11 mouse cellular contexts compared by ENCODE assay signal in the genomic region with DNA sequence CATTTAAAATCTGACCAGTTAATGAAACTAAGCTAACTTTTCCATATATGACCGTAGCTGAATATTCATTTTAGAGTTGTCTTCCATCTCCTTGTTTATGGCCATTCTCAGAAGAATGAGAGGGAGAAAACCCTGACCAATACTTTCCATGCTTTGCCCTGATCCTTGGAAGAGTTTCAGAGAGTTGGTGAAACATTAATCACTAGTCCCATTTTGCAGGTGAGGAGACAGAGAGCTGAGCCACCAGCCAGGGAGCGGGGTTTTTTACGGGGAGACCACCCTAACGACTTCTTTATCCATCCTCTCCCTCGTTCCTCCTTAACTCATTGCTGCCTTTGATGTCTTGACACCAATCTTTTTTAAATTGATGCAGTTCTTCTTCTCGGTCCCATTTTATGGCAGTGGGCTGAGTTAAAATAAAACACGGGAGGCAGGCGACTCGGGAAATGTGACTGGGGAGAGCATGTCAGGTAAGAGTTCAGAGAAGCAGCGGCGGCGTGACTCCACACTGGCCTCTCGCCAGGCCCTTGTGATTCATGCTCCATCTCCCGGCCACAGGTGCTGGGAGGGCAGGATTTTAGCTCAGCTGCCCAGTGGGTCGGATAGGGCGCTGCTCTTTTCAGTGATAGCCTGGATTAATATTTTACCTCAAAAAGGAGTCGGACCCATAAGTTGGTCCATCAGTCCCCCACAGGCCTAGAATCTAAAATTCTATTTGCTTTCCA.
DNase-seq lines count a peak whose midpoint lies in the region; ATAC-seq and TF ChIP-seq lines count a peak whose summit lies in the region.
"Had no signal": no experiment of that assay in that cellular context is flagged by ENCODE, and none has a peak within 500 bp of the region (broad histone marks: within the 10 kb centered on the region; RNA-seq: fewer than 3 reads in every experiment).

No protein-coding gene starts in this region.

- H3K27me3 ChIP-seq in MEL (ENCODE audit: control insufficient read depth in 1 of 2, insufficient read depth in 2 of 2, low read length in 2 of 2): no peaks in the 10 kb centered on the region
- no peaks in the 10 kb centered on the region for H3K27me3 ChIP-seq in kidney, postnatal 0 days (ENCODE audit: insufficient read depth, low read length)
- H3K27me3 ChIP-seq in lung, postnatal 0 days (replicated peaks; ENCODE audit: insufficient read depth, low read length): no peaks in the 10 kb centered on the region
- H3K27me3 ChIP-seq: hindbrain, embryonic 15.5 days had no signal

- DNase-seq in gastrocnemius, adult 2 months: peak; percentile 38
- no peak for DNase-seq in gastrocnemius, postnatal 10 days
- peak; percentile 53 for DNase-seq in MEL (ENCODE audit: low read depth, low spot score)
- peak; percentile 32 for DNase-seq in kidney, postnatal 0 days (ENCODE audit: low spot score)
- peak; percentile 49 for DNase-seq in lung, postnatal 0 days (ENCODE audit: low spot score)
- no peak for DNase-seq in right cerebral cortex, postnatal 36 days (ENCODE audit: low spot score in 2 of 2)
- DNase-seq: embryo, embryonic 11 days had no signal

- TF ChIP-seq POLR2A in MEL (IDR thresholded peaks at IDR 0.05; ENCODE audit: control insufficient read depth in 1 of 2, insufficient read depth in 1 of 2, low read depth in 1 of 2, low read length in 2 of 2, poor library complexity in 1 of 2): no peak

- no peaks in the 10 kb centered on the region for H3K79me2 ChIP-seq in MEL (ENCODE audit: control insufficient read depth, insufficient read depth, low read length, poor library complexity)

- H3K9me3 ChIP-seq in MEL (replicated peaks; ENCODE audit: insufficient read depth, low read length): no peaks in the 10 kb centered on the region
- no peaks in the 10 kb centered on the region for H3K9me3 ChIP-seq in kidney, postnatal 0 days (replicated peaks; ENCODE audit: low read length)
- no peaks in the 10 kb centered on the region for H3K9me3 ChIP-seq in lung, postnatal 0 days (ENCODE audit: low read length)
- H3K9me3 ChIP-seq: hindbrain, embryonic 15.5 days had no signal

- no peak overlapping the region for H3K27ac ChIP-seq in gastrocnemius, adult 2 months
- no peak overlapping the region for H3K27ac ChIP-seq in MEL (ENCODE audit: control insufficient read depth, low read depth, low read length)
- H3K27ac ChIP-seq in kidney, postnatal 0 days: 0 out of 2 replicates have a peak overlapping the region, but pooled peaks have one; percentile 38
- H3K27ac ChIP-seq in lung, postnatal 0 days (ENCODE audit: low read length): no peak overlapping the region
- H3K27ac ChIP-seq: hindbrain, embryonic 15.5 days; limb, embryonic 12.5 days had no signal

- intact Hi-C loops in gastrocnemius, adult 2 months (cut with DNase I): no loop called here

- WGBS in kidney, postnatal 0 days: 32% methylated on average over 17 of the region's 17 CpGs
- 57% methylated on average over 17 of the region's 17 CpGs for WGBS in lung, postnatal 0 days

- H3K9ac ChIP-seq in MEL (ENCODE audit: control insufficient read depth, low read depth, low read length, poor library complexity, severe bottlenecking): peak overlapping the region; percentile 9; the same call in 1 of the 2 replicates
- no peak overlapping the region for H3K9ac ChIP-seq in kidney, postnatal 0 days (ENCODE audit: low read depth, low read length)
- no peak overlapping the region for H3K9ac ChIP-seq in lung, postnatal 0 days (replicated peaks; ENCODE audit: low read depth)
- H3K9ac ChIP-seq: hindbrain, embryonic 15.5 days; limb, embryonic 12.5 days had no signal

- H3K4me3 ChIP-seq in gastrocnemius, adult 2 months: no peak overlapping the region
- H3K4me3 ChIP-seq in MEL (ENCODE audit: control insufficient read depth in 1 of 2, insufficient read depth in 1 of 2, low read depth in 2 of 2, low read length in 2 of 2): no peak overlapping the region; a peak in 1 of 4 replicates
- no peak overlapping the region for H3K4me3 ChIP-seq in kidney, postnatal 0 days (replicated peaks; ENCODE audit: low read depth, low read length)
- no peak overlapping the region for H3K4me3 ChIP-seq in lung, postnatal 0 days (ENCODE audit: low read depth, low read length)
- H3K4me3 ChIP-seq: hindbrain, embryonic 15.5 days; limb, embryonic 12.5 days had no signal

- H3K4me2 ChIP-seq in kidney, postnatal 0 days (ENCODE audit: low read length): no peak overlapping the region
- H3K4me2 ChIP-seq in lung, postnatal 0 days (replicated peaks; ENCODE audit: low read depth, low read length): no peak overlapping the region
- H3K4me2 ChIP-seq: hindbrain, embryonic 15.5 days; limb, embryonic 12.5 days had no signal

- TF ChIP-seq RAD21 in MEL (IDR thresholded peaks at IDR 0.05; ENCODE audit: low read depth, low read length): no peak

- TF ChIP-seq CTCF in gastrocnemius, adult 2 months (IDR thresholded peaks at IDR 0.05): no peak
- TF ChIP-seq CTCF in MEL (IDR thresholded peaks at IDR 0.05 in 2 of 3, conservative IDR thresholded peaks at IDR 0.05 in 1 of 3; ENCODE audit: control insufficient read depth in 1 of 3, insufficient read depth in 1 of 3, low read depth in 2 of 3, low read length in 3 of 3, poor library complexity in 1 of 3, severe bottlenecking in 1 of 3): no peak
- TF ChIP-seq CTCF in kidney, postnatal 0 days (IDR thresholded peaks at IDR 0.05; ENCODE audit: low read depth): no peak
- TF ChIP-seq CTCF in lung, postnatal 0 days (IDR thresholded peaks at IDR 0.05): 0 out of 2 replicates have a peak, but pooled peaks have one; percentile 4

- no peak for ATAC-seq in kidney, postnatal 0 days (replicated peaks; ENCODE audit: low FRiP score, low read depth)
- ATAC-seq in lung, postnatal 0 days: no peak
- no peak for ATAC-seq in megakaryocyte-erythroid progenitor cell, adult 5-6 weeks (replicated peaks; ENCODE audit: low FRiP score, low TSS enrichment, poor library complexity, severe bottlenecking)
- no peak for ATAC-seq in erythroid progenitor cell, adult 5-6 weeks (replicated peaks; ENCODE audit: low FRiP score, poor library complexity, severe bottlenecking)

- H3K36me3 ChIP-seq in MEL (ENCODE audit: control insufficient read depth in 1 of 2, insufficient read depth in 2 of 2, low read length in 2 of 2): peaks cover 0 to 16% of the 10 kb centered on the region in 2 experiments; a peak in 2 of 4 replicates
- H3K36me3 ChIP-seq in kidney, postnatal 0 days (ENCODE audit: insufficient read depth, low read length): no peaks in the 10 kb centered on the region
- no peaks in the 10 kb centered on the region for H3K36me3 ChIP-seq in lung, postnatal 0 days (ENCODE audit: insufficient read depth, low read length)
- H3K36me3 ChIP-seq: hindbrain, embryonic 15.5 days; limb, embryonic 12.5 days had no signal

- H3K4me1 ChIP-seq in MEL (ENCODE audit: control insufficient read depth in 1 of 2, insufficient read depth in 2 of 2, low read length in 2 of 2): peaks cover 4 to 6% of the 10 kb centered on the region in 2 experiments; a peak in 3 of 4 replicates
- H3K4me1 ChIP-seq in kidney, postnatal 0 days (replicated peaks; ENCODE audit: insufficient read depth, low read length): peaks cover 8% of the 10 kb centered on the region
- no peaks in the 10 kb centered on the region for H3K4me1 ChIP-seq in lung, postnatal 0 days (ENCODE audit: insufficient read depth, low read depth, low read length)

- no peak for TF ChIP-seq EP300 in MEL (IDR thresholded peaks at IDR 0.05; ENCODE audit: low read depth in 1 of 2, low read length in 2 of 2)
- no peak for TF ChIP-seq EP300 in lung, postnatal 0 days (IDR thresholded peaks at IDR 0.05)

TF ChIP-seq in MEL, 35 proteins besides CTCF, POLR2A, EP300 and RAD21:
- TF ChIP-seq CHD2 (IDR thresholded peaks at IDR 0.05; ENCODE audit: low read length): no peak
- no peak; the same call in 1 of the 2 replicates for TF ChIP-seq MAX (IDR thresholded peaks at IDR 0.05; ENCODE audit: low read length)
- no peak for TF ChIP-seq BHLHE40 (IDR thresholded peaks at IDR 0.05; ENCODE audit: borderline replicate concordance, low read depth, low read length)
- TF ChIP-seq MEF2A (IDR thresholded peaks at IDR 0.05; ENCODE audit: extremely low read depth, insufficient replicate concordance, low read depth, low read length, poor library complexity, severe bottlenecking): no peak
- TF ChIP-seq MXI1 (IDR thresholded peaks at IDR 0.05; ENCODE audit: low read depth, low read length): 0 out of 2 replicates have a peak, but pooled peaks have one; percentile 18

Comparison
In these comparisons a context has a peak if more than half of its experiments do, and no peak if none do; other contexts are left out.
1. DNase-seq: peak in gastrocnemius, adult 2 months (single experiment), MEL (single experiment), kidney, postnatal 0 days (single experiment) and lung, postnatal 0 days (single experiment); none in gastrocnemius, postnatal 10 days (single experiment) and right cerebral cortex, postnatal 36 days (0 of 2).